Mouse (Mus musculus) urinary bladder, postnatal 14 days (tissue): Measurements from ENCODE around the gene Cabcoco1.

Experiments
- DNase-seq: peaks from one replicate; pipeline ENCODE4 v3.0.0; 2021; ENCODE audit warnings: low spot score

Cabcoco1 gene

DNA sequence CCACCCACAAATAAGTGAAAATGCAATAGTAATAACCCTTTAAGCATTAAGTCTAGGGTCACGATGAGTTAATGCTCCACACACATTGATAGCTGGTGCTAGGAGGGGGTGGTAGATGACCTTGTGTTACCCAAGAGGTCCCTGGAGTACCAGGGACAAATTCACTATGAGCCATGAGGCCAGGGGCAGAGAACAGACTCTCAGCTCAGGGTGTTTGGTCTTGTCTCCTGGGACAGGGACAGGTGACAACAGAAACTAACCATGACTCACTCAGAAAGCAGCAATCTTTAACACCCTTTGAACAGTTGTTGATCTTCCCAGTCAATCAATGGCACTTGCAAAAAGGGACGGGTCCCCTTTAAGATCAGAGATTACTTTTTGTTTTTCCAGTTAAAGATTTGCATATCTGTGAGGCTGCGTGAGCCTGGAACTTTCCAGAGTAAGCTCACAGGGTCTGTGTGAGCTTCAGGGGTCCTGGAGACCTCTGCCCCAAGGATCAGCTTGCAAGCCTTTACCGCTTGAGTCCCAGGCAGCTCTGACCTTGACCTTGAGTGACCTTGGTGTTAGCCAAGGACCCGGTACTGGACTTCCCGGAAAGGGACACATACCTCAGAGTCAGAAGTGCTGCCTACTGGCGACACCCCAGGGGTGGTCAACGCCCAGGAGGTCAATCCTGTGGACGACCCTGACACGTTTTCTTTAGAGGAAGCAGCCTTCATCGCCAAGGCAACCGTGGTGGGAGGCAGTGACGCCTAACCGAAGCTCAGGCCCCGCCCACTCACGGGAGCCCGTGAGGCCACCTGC is at the start of gene Cabcoco1:
TSS of gene Cabcoco1 (minus strand) at position 758 of the 804 bp plus-strand sequence.
- peak; percentile 69 for DNase-seq

DNA sequence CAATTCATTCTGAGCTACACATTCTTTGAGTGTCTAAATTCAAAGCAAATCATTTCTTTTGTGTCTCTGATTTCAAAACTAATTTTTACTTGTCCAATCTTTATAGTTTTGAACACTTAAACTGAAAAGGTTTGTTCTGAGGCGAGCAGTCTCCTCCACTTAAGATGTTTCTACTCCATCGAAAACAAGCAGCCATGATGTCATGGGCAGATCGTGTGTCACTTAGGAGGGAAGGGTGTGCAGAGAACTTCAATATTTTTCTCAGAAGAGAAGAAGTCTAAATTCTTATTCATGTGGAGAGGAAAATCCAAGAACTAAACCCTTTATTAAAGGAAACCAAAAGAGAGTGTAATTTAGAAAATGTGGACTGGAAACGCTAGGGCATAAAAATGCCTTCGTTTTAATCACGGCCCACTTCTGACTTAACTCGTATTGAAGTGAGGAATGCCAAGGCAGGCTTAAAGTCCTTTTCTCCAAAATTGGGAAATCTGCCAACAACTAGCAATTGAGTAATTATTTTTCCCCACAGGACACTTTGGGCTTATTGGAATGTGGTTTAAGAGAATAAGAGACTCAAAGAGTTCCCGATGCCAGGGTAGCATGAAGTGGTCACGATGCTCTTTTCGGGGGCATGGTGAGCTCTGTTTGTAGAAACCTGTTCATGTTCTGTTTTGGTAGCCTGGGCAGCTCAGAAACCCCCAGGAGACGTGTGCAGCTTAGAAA is 48.0 kb upstream of the Cabcoco1 start:
- DNase-seq: no peak

DNA sequence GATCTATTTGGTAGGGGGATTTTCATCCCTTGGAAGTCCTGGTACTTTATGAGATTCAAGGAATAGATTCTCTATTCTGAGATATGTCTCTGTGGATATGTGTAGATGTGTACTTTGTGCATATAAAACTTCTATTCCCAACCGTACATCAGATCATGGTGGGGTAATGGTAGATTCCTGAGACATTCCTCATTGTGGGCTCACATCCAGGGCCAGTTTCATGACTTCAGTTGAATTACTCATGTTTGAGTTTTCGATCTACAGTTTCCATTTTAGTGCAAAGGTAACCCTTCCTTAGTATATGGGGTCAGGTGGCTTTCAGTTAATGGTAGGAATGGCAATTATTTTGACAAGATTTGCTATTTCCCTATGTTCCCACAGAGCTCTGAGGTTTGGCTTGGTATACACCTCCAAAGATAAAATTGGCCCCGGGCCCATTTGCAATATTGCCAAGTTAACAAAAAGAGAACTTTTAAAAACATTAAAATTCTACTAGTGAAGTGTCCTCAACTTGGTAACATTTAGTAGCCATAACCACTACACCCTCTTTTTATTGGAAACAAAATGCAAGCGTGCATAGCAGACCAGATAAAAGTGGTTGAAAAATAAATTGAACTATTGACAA is 45.8 kb upstream of the Cabcoco1 start:
- no peak for DNase-seq

DNA sequence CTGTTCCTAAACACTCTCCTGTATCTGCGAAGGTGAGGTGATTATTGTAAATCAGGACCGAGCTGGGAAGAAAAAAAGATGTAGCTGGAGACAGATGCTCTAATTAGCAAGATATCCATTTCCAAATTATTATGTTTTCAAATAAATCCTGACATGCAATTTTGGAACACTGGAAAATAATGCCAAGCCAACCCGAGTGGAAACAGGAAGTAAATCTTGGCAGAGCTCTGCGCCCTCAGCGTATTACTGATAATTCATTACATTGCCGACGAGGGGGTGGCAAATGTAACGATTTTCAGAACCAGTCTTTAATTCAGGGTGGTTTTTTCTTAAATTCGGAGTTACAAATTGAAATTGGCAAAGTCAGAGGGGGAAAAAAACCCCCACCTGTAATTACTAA is 35.6 kb upstream of the Cabcoco1 start:
- no peak for DNase-seq

DNA sequence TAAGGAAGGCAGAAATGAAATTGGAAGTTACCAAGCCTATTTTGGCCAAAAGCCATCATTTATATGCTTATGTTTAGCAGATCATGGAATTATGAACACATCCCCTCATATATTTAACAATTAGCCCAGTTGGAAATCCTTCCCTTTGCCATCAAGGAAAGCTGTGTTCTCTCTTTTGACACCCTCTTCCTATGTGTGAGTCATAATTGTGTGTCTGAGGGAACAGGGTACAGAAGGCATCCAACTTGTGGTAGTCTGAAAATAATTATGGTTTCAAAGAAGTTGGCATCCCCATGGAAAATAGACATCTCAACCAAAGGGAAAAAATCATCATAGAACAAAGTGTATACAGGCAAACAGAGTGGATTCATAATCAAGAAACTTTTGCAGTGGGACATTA is 26.5 kb upstream of the Cabcoco1 start:
- DNase-seq: no peak

DNA sequence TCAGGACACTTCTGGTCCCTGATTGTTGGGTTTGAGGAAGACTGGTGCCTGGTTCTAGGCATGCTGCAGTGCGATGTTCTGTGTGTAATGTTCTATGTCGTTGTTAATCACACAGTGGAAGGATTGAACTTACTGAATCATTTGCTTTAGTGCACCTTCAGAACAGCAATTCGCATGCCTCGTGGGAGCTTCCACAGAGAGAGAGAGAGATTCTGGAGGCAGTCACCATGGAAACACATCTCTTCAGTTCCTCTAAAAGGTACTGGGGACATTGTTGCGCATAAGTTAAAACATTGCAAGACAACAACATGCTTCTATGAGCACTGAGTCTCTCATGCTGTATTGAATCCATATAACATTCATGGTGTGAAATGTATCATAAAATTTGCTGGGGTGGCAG is 20.6 kb upstream of the Cabcoco1 start:
- no peak for DNase-seq

DNA sequence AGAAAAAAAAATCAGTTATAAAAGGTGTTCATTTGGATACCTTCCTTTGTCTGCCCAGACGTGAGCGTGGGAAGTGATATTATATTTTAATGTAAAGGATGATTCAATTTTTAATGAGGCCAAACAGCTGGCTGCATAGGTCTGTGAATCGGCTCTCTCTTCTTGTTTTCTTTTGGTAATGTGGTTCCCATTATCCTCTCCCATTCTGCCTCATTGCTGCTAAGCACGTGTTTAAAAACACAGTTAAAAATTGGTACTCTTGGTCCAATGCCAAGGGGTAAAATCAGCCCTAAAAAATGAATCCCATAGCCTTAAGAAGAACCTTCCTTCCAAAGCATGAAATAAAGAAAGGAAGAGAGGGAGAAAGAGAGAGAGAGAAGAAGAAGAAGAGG is 17.1 kb upstream of the Cabcoco1 start:
- DNase-seq: no peak

DNA sequence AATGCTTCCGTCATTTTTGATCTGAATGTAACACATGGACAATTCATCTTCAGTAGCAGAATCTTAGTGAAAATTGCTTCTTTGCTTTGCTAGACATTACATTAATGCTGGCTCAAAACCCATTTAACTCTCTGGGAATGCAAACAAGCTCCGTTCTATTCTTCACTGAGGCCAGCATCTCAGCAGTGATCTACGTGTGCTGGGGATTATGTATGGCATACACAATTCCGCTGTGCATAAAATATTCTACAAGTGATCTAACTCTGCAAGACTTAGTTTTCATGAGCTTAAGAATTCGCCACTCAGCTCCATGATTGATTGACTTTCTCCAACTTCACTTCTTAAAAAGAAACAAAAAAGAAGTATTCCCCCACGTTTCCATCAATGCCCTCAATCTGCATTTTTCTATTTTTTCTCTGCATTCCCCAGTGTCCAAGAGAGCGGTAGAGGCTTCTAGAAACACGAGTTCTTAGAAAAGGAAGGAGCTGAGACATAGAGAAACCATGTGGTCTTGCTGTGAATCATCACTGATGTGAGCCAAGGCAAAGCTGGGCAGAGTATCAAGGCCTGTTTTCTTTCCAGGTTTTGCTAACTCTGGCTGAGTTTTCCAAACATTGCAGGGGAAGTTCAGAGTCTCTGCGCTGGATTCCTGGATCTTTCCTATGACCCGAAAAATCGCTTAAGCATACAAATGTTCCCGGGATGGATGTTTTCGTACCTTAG is 16.6 kb upstream of the Cabcoco1 start:
- DNase-seq: peak; percentile 80

DNA sequence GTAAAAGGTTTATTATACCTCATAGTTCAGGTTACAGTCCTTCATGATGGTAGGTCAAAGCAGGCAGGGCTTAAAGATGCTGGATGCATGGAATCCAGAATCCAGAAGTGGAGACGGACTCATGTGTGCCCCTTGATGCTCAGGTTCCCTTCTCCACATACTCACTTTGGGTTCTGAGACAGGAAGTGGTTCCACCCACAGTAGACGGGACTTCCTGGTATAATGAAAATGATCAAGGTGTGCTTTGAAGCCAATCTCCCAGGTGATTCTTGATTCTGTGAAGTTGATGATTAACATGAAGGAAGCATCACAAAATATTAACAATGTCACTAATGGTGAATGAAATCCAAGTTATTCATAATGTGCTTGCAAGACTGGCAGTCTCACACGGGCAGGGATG is 12.0 kb upstream of the Cabcoco1 start:
- DNase-seq: no peak

DNA sequence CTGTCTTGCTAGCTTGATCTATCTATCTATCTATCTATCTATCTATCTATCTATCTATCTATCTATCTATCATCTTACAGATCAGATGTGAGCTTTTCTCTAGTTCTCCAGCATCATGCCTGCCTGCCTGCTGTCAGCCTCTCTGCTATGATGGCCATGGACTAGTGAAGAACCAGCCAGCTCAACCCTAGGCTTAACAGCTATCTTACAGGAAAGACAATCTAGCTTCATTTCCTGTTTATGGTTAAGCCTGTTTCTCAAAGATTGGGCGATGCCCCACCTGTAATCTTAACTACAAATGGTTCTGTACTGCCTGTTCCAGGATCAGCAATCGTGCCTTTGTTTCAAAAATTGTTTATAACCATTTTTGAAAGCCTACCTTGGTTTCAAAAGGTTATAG is 10.9 kb upstream of the Cabcoco1 start:
- no peak for DNase-seq

DNA sequence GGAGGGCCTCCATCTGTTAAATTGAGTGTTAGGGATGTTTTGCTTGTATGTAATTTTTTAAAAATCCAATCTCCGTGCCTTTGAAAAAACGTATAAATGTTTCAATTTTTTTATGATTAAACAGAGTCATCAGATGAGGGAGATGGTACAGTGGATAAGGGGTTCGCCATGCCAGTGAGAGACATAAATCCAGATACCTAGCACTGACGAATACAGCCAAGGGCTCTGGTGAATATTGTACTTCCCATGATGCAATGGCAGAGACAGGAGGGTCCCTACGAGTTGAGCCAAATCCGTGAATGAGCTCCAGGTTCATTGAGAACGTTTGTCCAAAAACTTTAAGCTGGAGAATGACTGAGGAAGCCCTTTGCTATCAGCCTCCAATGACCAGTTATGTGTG is 9.6 kb upstream of the Cabcoco1 start:
- DNase-seq: no peak

DNA sequence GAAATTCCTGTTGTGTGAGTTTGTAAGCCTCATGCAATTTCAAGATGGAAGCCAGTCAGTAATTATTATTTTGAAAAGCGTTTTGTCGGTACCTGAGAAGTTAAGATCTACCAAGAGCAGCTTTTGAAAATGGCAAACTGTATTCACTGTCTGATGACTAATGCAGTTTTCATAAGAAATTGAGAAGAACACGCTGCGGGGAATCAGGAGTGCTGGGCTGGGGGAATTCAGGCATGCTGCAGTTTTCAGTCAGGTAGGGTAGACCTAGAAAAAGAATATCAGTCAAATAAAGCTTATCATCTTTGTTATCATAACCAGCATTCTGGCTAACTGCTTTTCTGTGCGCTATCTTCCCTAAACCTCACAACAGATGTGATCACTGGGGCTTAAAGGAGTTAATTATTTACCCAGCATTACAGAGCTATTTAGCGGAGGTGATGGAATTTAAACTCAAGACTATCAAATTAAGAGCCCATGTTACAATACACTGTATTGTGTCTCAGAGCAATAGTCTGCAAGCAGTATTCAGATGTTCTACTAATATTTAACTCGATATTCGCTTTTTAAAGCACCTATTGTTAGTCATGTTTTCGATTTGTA is 9.1 kb upstream of the Cabcoco1 start:
- no peak for DNase-seq

DNA sequence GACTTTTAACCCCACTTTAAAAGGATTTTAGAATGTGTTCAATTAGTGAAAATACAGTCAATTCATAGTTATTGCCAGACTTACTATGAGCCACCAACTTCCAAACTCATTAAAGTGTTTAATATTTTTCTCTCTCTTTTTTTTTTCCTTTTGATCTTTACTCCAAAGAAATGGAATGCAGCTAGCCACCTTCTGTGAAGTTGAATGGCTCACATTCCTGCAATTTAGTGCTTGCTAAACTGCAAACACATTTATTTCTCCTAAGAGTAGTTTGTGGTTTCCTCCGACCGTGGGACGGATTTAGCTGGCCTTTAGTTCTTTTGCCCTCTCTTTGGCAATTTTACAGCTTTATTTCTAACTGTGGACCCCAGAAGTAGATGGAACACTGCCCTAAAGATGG is 1.4 kb upstream of the Cabcoco1 start:
- no peak for DNase-seq

DNA sequence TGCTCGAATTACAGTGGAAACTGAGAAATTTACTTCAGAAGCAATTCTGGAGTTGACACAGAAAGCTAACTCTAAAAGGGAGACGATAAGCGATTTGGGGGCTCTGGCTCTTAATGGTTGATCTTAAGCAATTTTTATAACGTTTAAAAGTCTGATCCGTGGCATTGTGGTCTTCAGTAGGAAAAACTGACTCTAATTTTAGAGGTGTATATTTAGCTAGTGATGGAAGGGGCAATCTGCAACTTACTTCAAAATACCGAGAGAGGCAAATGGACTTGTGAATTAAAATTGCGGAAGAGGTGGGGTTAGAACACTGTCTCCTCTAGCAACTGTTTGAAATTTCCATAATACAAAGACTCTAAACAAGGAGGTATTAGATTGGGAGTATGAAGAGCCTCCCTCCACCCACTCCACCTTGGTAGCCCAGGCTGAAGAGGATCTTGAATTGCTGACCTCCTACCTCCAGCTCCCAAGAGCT is 286 bp upstream of the Cabcoco1 start:
- DNase-seq: no peak

DNA sequence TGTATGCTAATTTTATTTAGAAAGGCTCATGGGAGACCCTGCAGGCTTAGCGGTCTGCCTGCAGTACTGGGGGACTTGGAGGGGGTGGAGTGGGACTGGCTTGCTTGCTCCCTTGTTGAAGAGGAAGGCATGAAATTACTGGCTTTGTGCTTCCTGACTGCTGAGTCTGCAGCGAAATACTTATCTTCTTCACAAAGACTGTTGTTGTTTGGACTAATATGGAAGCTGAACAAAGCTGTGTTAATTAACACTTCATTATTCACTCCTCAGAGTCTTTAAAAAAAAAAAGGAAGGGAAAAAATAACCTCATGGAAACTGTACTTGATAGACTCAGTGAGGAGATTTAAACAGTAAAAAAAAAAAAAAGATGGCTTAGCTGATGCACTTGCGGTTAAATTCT is 1.1 kb downstream of the Cabcoco1 start:
- DNase-seq: no peak

DNA sequence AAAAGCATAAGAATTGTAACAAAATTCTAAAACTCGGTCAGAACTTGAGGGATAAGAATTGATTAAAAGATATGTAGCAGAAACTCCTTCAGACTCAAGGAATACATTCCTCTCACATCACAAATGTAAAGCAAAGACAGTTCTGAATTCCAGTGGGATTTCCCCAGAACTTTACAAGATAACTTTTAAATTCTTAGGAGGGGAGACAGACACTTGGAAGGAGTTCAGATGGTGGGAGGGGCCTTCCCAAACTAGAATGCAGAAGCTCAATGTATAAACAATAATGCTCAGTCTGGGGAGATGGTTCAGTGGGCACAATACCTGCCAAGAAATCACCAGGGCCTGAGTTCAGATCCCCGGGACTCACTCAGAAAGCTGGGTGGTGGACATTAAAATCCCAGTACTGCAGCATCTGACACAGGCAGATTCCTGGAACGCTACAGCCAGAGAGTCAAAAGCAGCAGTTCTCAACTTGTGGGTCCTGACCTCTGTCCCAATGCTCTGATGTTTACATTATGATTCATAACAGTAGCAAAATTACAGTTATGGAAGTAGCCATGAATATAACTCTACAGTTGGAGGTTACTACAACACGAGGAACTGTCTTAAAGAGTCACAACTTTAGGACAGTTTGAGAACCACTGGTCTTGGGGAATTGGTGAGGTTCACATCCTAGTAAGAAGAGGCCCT is 4.3 kb downstream of the Cabcoco1 start:
- no peak for DNase-seq

DNA sequence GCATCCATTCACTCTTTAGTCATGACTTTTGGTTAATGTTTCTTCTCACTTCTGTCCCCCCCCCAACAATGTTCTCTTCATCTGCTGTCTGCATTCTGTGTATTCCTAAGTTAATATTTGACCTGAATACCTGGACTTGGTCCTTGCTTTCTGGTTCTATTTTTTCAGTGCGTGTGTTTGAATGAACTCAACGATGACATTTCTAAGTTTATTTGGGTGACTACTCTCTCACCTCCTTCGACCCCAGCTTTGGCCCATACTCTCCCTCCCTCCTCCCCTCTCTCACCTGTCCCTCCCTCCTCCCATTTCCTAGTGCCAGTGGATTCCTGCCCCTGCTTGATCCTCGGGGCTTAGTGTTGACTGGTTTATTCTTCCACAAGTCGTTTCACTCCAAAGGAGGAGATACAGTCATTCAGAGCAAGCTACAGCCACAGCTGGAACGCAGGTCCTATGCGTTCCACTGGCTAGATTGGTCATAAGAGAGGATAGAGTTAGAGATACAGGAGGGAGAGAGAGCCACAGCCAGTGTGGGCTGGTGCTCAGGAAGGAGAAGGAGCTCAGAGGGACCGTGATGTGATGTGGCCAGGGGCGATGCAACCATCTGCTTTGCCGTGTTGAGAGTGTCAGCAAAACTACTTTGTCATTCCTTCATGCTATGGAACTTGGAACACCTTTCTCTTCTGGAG is 12.2 kb downstream of the Cabcoco1 start:
- DNase-seq: no peak

DNA sequence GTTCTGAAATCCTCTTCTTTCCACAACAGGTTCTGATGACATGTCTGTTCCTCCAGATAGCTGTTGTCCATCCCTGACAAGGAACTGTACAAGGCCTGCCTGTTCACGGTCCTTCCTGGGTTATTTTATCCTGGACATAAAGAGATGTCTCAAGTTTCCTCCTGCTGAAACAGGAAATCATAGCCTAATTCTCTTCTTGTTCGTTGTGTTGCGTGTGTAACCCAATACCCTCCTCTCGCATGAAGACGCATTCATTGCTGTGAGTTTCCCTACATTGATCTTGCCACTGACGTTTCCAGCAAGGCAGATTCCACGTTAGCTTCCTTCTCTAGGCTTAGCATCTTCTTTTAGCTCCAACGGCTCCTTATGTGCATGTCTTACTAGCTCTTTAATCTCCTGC is 12.7 kb downstream of the Cabcoco1 start:
- DNase-seq: no peak

DNA sequence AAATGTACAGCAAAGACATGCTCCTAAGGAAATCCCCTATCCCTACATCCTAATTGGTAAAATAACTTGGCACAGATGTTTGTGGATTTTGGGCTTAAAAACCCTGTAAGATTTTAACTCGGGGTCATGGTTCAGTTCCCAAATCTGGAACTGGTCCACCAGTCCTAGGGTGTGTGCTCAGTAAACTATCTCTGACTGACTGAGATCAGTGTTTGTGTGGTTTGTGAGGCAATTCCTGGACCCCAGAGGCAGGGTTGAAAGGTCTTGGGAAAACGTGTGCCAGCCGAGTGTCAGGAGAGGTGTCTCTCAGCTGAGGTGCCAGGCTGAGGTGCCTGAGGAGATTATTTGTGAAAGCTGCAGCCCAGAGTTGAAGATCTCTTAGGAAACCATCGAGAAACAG is 19.6 kb downstream of the Cabcoco1 start:
- no peak for DNase-seq

DNA sequence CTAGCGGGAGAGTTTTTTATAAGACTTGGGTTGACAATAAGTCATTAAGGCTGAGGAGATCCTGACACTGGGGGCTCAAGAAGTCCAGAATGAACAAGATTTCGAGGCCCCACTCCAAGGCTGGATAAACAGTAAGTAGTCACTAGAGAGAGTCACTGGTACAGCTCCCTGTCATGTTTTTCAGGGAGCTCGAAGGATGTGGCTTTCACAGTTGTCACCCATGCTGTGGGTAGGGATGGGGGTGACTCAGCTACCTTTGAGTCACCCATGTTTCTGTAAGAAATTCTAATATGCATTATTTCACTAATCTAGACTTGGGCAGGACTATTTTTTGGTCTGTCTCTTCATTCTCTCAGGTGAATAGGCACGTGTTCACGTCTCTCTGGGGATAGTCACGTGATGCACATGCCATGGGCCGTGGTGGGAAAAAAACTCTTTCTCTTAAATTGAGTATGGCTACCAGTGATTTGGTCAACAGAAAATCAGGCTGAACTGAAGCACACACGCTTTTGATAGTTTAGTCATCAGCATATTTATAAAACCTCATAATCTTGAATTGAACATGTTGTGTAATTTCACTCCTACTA is 29.2 kb downstream of the Cabcoco1 start:
- DNase-seq: no peak
